Comparison of ENCODE assay signal across 8 mouse cellular contexts in the genomic region with DNA sequence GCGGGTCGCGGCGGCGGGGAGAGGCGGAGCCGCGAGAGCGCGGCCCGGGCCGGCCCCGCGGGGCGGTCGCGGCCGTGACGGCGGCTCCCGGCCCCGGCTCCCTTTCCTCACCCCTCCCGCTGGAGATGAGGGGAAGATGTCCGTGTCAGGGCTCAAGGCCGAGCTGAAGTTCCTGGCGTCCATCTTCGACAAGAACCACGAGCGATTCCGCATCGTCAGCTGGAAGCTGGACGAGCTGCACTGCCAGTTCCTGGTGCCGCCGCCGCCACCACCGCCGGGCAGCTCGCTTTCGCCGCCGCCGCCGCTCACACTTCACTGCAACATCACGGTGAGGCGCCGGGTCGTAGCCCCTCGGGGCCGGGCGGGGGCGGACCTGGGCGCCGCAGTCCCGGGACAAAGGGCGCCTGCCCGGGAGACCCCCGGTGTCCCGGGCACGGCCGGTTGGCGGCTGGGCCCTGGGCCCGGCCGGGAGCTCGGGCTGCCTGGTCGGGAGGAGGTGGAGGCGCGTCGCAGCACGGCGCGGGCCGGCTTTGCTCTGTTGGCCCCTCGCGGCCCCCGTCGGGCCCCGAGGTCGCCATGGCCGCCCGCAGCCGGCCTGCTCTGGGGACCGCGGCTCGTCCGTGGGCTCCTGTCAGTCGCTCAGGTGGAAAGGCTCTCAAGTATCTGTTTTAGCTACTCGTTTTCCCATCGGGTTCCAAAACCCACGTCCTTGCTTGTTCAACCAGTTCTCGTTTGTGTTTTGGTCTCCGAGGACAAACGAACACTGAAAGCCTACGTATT. TPM values are rescaled to one million over a fixed set of nuclear protein-coding genes. Genes with fewer than 3 reads are reported as not detected.
DNase-seq lines count a peak whose midpoint lies in the region; ATAC-seq lines count a peak whose summit lies in the region.

No protein-coding gene starts in this region.

- peak overlapping the region; percentile 91 for H3K9ac ChIP-seq in limb, embryonic 15.5 days
- peak overlapping the region; percentile 92 for H3K9ac ChIP-seq in midbrain, embryonic 15.5 days

- peak; percentile 50 for DNase-seq in urinary bladder, postnatal 14 days (ENCODE audit: low spot score)
- DNase-seq in urinary bladder, adult 2 months (ENCODE audit: low spot score) = no peak
- peak; percentile 26 for DNase-seq in embryo, embryonic 11.5 days (ENCODE audit: low read depth, low spot score)
- peak; percentile 96 for DNase-seq in heart, adult 11 months
- DNase-seq in kidney, adult 11 months = peak; percentile 46
- peak; percentile 40 to 60 for DNase-seq in spleen, adult 18-20 months

- H3K4me2 ChIP-seq in limb, embryonic 15.5 days = peak overlapping the region; percentile 89
- H3K4me2 ChIP-seq in midbrain, embryonic 15.5 days = peak overlapping the region; percentile 93

- under 1% methylated on average over 93 of the region's 93 CpGs for WGBS in limb, embryonic 15.5 days
- WGBS in midbrain, embryonic 15.5 days = under 1% methylated on average over 74 of the region's 93 CpGs

- H3K27ac ChIP-seq in limb, embryonic 15.5 days = peak overlapping the region; percentile 80
- peak overlapping the region; percentile 88 for H3K27ac ChIP-seq in midbrain, embryonic 15.5 days

- no peaks in the 10 kb centered on the region for H3K36me3 ChIP-seq in limb, embryonic 15.5 days
- no peaks in the 10 kb centered on the region for H3K36me3 ChIP-seq in midbrain, embryonic 15.5 days (replicated peaks)

- no peaks in the 10 kb centered on the region for H3K27me3 ChIP-seq in limb, embryonic 15.5 days
- H3K27me3 ChIP-seq in midbrain, embryonic 15.5 days (replicated peaks) = no peaks in the 10 kb centered on the region

- H3K4me1 ChIP-seq in limb, embryonic 15.5 days = peaks cover 15% of the 10 kb centered on the region; the same call in 1 of the 2 replicates
- H3K4me1 ChIP-seq in midbrain, embryonic 15.5 days = peaks cover 27% of the 10 kb centered on the region

- no peaks in the 10 kb centered on the region for H3K9me3 ChIP-seq in limb, embryonic 15.5 days
- no peaks in the 10 kb centered on the region for H3K9me3 ChIP-seq in midbrain, embryonic 15.5 days

- peak overlapping the region; percentile 89 for H3K4me3 ChIP-seq in limb, embryonic 15.5 days
- H3K4me3 ChIP-seq in midbrain, embryonic 15.5 days = peak overlapping the region; percentile 99

- ATAC-seq in limb, embryonic 15.5 days (ENCODE audit: insufficient number of reproducible peaks, low FRiP score, low TSS enrichment, low read depth) = peak; percentile 46; the same call in 1 of the 2 replicates
- peak; percentile 74 for ATAC-seq in midbrain, embryonic 15.5 days (replicated peaks)

RNA-seq across cellular contexts. Expression of a gene that starts 1.0 kb away (rescaled TPM):
- polyA plus RNA-seq in urinary bladder, adult 2 months (2012; rRNA removed) = 27.5 and 28.2 TPM in 2 replicates
- polyA plus RNA-seq in limb, embryonic 15.5 days (2015; fragmentation: Nextera tagmentation; extraction: Ambion mirVana) = 29.7 and 34.5 TPM in 2 replicates
- polyA plus RNA-seq in midbrain, embryonic 15.5 days (2015; fragmentation: Nextera tagmentation; extraction: Ambion mirVana) = 39.3 and 40.3 TPM in 2 replicates

RNA-seq across cellular contexts. Expression of a gene that starts 59.0 kb away (rescaled TPM):
- 30.0 and 32.5 TPM in 2 replicates for polyA plus RNA-seq in urinary bladder, adult 2 months (2012; rRNA removed)
- 46.3 and 48.2 TPM in 2 replicates for polyA plus RNA-seq in limb, embryonic 15.5 days (2015; fragmentation: Nextera tagmentation; extraction: Ambion mirVana)
- polyA plus RNA-seq in midbrain, embryonic 15.5 days (2015; fragmentation: Nextera tagmentation; extraction: Ambion mirVana) = 83.4 and 89.1 TPM in 2 replicates
